Mouse (Mus musculus) forebrain, embryonic 16.5 days (tissue): ENCODE data around the gene Chchd3. TPM values are rescaled to one million over a fixed set of nuclear protein-coding genes. Genes with fewer than 3 reads are reported as not detected.
A peak's percentile ranks its signal among the peaks of the same experiment; 100 is the strongest.

Source experiments
- ATAC-seq: fragments of 200-750 bp; cut with Nextera tagmentation; 2 replicates; pipeline ENCODE4 v1.8.0; 2017; ENCODE audit warnings: mild to moderate bottlenecking, moderate library complexity
- H3K27ac ChIP-seq: fragments of 300-500 bp; sonication (generic); 2 replicates; pipeline ENCODE4 v1.5.1; 2014; ENCODE audit warnings: low read length, control low read depth
- H3K27me3 ChIP-seq: fragments of 300-500 bp; sonication (generic); replicated peaks from 2 replicates; pipeline ENCODE4 v1.6.1; 2014; ENCODE audit warnings: low read length; ENCODE audit not compliant: control insufficient read depth, insufficient read depth
- H3K36me3 ChIP-seq: fragments of 300-500 bp; sonication (generic); 2 replicates; pipeline ENCODE4 v1.6.1; 2014; ENCODE audit not compliant: control insufficient read depth, insufficient read depth
- H3K4me1 ChIP-seq: fragments of 300-500 bp; sonication (generic); replicated peaks from 2 replicates; pipeline ENCODE4 v1.6.1; 2014; ENCODE audit warnings: low read length; ENCODE audit not compliant: control insufficient read depth, insufficient read depth
- H3K4me2 ChIP-seq: fragments of 300-500 bp; sonication (generic); 2 replicates; pipeline ENCODE4 v1.6.1; 2014; ENCODE audit warnings: mild to moderate bottlenecking, low read length, control low read depth
- H3K4me3 ChIP-seq: fragments of 300-500 bp; sonication (generic); replicated peaks from 2 replicates; pipeline ENCODE4 v1.5.1; 2014; ENCODE audit warnings: mild to moderate bottlenecking, low read length, control low read depth
- H3K9ac ChIP-seq: fragments of 300-500 bp; sonication (generic); replicated peaks from 2 replicates; pipeline ENCODE4 v1.6.1; 2014; ENCODE audit warnings: low read depth, low read length, control low read depth
- H3K9me3 ChIP-seq: fragments of 300-500 bp; sonication (generic); 2 replicates; pipeline ENCODE4 v1.6.1; 2016; ENCODE audit warnings: low read length; ENCODE audit not compliant: control insufficient read depth
- WGBS: fragments of 180-500 bp; shearing (Covaris S2); extraction: QIAGEN DNeasy Blood & Tissue Kit; methylation state at CpG from one replicate; pipeline ENCODE4 v1.1.7; 2014; 5-methylcytosine and 5-hydroxymethylcytosine counted together
- polyA plus RNA-seq: library from polyadenylated mRNA; unstranded; fragments of >200 nt; fragmentation: Nextera tagmentation; extraction: Ambion mirVana; gene quantifications from 2 replicates; pipeline ENCODE4 v1.2.1, GENCODE M21; 2015

Gene Chchd3
- polyA plus RNA-seq, 1 experiment from 2014 or later: 121 TPM

DNA sequence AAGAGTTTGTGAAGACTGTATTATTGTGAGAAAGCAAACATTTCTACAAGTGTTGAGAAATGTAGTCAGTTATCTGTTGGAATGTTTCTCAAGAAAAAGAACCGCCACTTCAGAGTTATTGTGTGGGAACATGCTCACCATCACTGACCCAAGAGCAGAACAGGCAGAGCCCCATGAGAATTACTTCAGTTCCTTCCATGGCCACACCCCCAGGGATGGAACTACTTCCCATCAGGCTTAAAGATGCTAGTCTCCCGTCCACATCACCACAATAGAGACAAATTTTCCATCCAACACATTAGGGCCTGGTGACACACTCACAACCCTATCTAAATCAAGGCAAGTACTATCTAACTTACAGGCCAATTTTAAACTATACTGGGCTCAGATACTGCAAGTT is 28.4 kb downstream of the Chchd3 start:
- no peak for ATAC-seq
- H3K4me2 ChIP-seq: no peak overlapping the region
- H3K9me3 ChIP-seq: no peaks in the 10 kb centered on the region
- H3K4me3 ChIP-seq: no peak overlapping the region
- H3K27ac ChIP-seq: no peak overlapping the region
- H3K27me3 ChIP-seq: no peaks in the 10 kb centered on the region
- WGBS: 91% methylated on average over 2 of the region's 2 CpGs
- no peaks in the 10 kb centered on the region for H3K4me1 ChIP-seq
- H3K9ac ChIP-seq: no peak overlapping the region
- no peaks in the 10 kb centered on the region for H3K36me3 ChIP-seq

DNA sequence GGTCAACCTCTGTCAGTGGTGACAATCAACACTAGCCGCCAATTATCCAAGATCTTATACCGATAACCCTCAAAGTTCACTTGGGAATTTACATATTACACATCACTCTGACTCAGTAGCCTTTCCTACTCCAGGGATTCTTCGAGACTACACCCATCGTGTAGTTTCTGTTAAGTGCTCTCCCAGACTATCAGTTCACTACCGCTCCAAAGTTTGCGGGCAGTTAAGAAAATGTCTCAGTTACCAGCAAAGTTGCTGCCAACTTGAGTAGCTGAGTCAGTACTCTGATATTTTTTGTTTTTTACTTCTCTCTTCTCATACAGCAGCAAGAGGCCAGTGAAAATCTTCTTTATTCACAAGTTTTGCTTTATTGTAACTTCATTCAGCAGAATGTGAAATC is 31.8 kb downstream of the Chchd3 start:
- 95% methylated on average over 6 of the region's 6 CpGs for WGBS
- no peaks in the 10 kb centered on the region for H3K27me3 ChIP-seq

DNA sequence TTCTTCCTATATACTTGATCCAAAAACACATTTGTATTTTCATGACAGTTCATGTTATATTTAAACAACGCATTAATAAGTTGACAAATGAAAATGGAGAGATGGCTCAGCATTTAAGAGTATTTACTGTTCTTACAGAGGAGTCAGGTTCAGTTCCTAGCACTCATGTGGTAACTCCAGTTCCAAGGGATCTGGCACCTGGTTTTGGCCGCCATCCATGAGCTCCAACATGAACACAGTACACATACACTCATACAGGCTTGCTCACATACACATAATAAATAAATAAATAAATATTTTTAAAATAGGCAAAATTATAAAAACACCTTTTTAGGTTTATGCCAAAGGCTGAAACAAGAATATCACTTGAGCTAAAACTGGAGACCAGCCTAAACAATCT is 35.0 kb downstream of the Chchd3 start:
- no peak for ATAC-seq
- Histone ChIP-seq H3K4me2 (no peak overlapping the region), H3K27me3 (no peaks in the 10 kb centered on the region), H3K4me1 (no peaks in the 10 kb centered on the region), H3K36me3 (no peaks in the 10 kb centered on the region), H3K4me3 (no peak overlapping the region), H3K27ac (no peak overlapping the region), H3K9ac (no peak overlapping the region), H3K9me3 (no peaks in the 10 kb centered on the region)
- WGBS: 98% methylated on average over 2 of the region's 2 CpGs

More for the DNA sequence above, 31.8 kb downstream of the Chchd3 start:
- ATAC-seq: no peak
- Histone ChIP-seq H3K9me3 (no peaks in the 10 kb centered on the region), H3K4me2 (no peak overlapping the region), H3K4me3 (no peak overlapping the region), H3K36me3 (no peaks in the 10 kb centered on the region), H3K9ac (no peak overlapping the region), H3K4me1 (no peaks in the 10 kb centered on the region), H3K27ac (no peak overlapping the region)

DNA sequence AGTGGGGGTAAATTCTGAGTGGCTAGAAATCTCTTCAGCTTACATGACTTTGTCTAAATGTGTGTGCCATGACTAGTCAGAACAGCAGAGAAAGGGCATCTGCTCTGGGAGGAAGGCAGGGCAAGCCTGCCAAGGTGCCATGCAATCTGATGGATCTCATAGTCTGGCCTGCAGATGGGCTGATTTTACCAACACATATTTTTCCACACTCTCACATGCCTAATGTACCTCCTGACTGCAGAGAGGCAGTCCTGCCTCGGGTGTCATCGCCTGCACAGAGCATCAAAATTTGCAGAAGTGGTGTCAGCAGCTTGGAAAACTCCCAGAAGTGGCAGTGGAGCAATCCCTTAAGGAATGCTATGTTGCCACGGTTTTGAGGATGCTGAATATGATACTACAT is 55.5 kb downstream of the Chchd3 start:
- Histone ChIP-seq H3K4me2 (no peak overlapping the region), H3K36me3 (no peaks in the 10 kb centered on the region), H3K27me3 (no peaks in the 10 kb centered on the region), H3K9me3 (no peaks in the 10 kb centered on the region), H3K4me1 (peaks cover 11% of the 10 kb centered on the region; the same call in 1 of the 2 replicates), H3K27ac (peak overlapping the region; percentile 50; the same call in 1 of the 2 replicates), H3K4me3 (no peak overlapping the region), H3K9ac (no peak overlapping the region)
- ATAC-seq: peak; percentile 76
- 68% methylated on average over 3 of the region's 3 CpGs for WGBS

DNA sequence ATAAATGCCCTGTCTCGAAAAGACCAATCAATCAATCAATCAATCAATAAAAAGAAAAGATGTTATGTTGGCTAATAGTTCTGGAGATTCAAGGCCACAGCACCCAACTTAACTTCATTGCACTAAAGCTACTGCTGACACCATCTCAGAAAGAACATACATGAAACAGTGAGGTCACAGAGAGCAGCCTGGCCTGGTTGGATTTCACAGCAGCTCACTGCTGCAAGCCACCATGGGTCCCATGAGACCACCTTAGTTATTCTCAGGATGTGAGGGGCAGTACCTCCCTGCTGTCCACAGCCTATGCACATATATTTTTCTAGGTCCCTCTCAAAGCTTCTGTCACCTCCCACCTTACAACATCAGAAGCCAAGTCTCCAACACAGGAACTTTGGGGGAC is 57.1 kb downstream of the Chchd3 start:
- no peak overlapping the region for H3K4me3 ChIP-seq
- no peak overlapping the region for H3K27ac ChIP-seq
- 93% methylated on average over 1 of the region's 1 CpGs for WGBS
- no peak overlapping the region for H3K9ac ChIP-seq
- no peak for ATAC-seq
- H3K4me1 ChIP-seq: peaks cover 11% of the 10 kb centered on the region; the same call in 1 of the 2 replicates
- H3K36me3 ChIP-seq: no peaks in the 10 kb centered on the region
- no peaks in the 10 kb centered on the region for H3K9me3 ChIP-seq
- H3K4me2 ChIP-seq: no peak overlapping the region
- H3K27me3 ChIP-seq: no peaks in the 10 kb centered on the region

DNA sequence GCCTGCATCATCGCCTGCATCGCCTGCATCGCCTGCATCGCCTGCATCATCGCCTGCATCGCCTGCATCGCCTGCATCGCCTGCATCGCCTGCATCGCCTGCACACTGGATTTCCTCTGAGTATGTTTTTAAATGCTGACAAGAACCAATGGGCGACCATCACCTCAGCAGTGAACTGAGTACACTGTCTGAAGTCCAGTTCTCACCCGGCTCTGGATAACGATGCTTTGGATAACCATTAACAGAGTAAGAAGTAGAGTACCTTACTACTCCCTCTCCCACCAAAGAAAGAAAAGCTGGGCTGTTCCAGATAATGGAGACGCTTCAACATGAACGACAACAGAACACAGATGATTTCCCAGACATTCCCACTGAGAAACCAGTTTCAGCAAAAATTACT is 58.8 kb downstream of the Chchd3 start:
- 90% methylated on average over 15 of the region's 15 CpGs for WGBS
- Histone ChIP-seq H3K27ac (no peak overlapping the region), H3K4me2 (no peak overlapping the region), H3K36me3 (no peaks in the 10 kb centered on the region), H3K27me3 (no peaks in the 10 kb centered on the region), H3K4me3 (no peak overlapping the region), H3K9me3 (no peaks in the 10 kb centered on the region), H3K4me1 (peaks cover 11% of the 10 kb centered on the region; the same call in 1 of the 2 replicates), H3K9ac (no peak overlapping the region)
- ATAC-seq: no peak

DNA sequence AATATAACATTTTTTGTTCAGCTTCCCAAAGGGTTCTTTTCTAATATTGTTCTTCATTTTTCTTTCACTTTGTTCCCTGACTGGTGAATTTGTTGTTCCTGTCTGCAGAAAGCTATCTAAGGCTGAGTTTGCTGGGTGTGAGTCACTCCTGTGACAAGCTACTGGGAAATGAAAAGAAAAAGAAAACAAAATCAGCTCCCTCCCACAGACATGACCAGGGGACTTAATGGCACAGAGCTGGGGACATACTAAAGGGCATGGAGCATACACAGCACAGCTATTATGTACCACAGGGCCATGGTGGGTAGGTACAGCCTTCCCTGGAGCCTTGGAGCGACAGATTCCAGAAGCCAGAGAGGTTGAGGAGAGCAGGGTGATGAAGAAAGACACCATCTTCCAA is 63.5 kb downstream of the Chchd3 start:
- H3K9ac ChIP-seq: no peak overlapping the region
- H3K4me2 ChIP-seq: no peak overlapping the region
- H3K9me3 ChIP-seq: no peaks in the 10 kb centered on the region
- H3K36me3 ChIP-seq: no peaks in the 10 kb centered on the region
- H3K27ac ChIP-seq: no peak overlapping the region
- H3K4me3 ChIP-seq: no peak overlapping the region
- ATAC-seq: no peak
- H3K27me3 ChIP-seq: no peaks in the 10 kb centered on the region
- H3K4me1 ChIP-seq: 0 out of 2 replicates have a peak, but pooled peaks cover 1% of the 10 kb centered on the region
- WGBS: 74% methylated on average over 1 of the region's 1 CpGs

DNA sequence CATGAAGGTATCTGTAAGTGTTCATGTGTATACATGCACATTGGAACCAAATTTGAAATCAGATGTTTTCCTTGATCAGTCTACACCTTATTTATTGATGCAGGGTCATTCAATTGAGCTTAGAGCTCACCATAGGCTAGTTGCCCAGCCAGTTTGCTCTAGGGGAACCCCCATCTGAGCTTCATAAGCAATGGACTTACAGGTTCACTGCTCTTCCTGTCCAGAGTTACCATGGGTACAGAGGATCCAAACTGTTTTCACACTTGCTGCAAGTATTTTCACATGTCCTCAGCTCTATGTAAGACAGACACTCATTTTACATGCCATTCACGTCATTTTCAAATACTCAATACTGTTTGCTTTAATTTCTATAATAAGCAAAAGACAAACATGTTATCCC is 66.2 kb downstream of the Chchd3 start:
- H3K9ac ChIP-seq: no peak overlapping the region
- no peak overlapping the region for H3K27ac ChIP-seq
- H3K4me1 ChIP-seq: no peaks in the 10 kb centered on the region
- H3K4me3 ChIP-seq: no peak overlapping the region
- H3K4me2 ChIP-seq: no peak overlapping the region
- H3K27me3 ChIP-seq: no peaks in the 10 kb centered on the region
- H3K9me3 ChIP-seq: no peaks in the 10 kb centered on the region
- H3K36me3 ChIP-seq: no peaks in the 10 kb centered on the region
- no peak for ATAC-seq
- WGBS: 92% methylated on average over 1 of the region's 1 CpGs

DNA sequence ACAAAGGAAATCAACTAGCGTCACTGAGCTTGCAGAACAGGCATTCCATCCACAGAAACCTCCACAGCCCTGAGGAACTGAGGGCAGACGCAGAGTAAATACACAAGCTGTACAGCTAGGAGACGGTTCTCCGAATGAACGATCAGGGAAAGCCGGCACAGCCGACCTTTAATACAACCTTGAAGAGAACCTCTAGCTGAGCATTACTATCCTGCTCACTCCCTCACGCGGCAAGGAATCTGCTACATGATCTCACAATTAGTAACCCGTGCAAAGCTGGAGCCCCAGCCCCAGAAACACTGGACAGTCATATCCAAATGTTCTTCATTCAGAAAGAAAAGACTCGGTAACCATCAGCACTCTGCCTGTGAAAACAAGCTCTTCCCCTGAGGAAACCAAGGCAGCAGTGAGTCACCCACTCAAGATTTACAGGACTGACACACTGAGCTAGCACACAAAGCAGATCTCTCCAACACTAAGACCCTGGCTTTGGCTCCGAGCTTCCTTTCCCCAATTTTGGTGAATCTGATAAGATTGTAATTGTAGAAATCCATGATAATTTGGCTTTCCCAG is 69.9 kb downstream of the Chchd3 start:
- Histone ChIP-seq H3K9me3 (no peaks in the 10 kb centered on the region), H3K4me1 (no peaks in the 10 kb centered on the region), H3K9ac (no peak overlapping the region), H3K4me3 (no peak overlapping the region), H3K27ac (no peak overlapping the region), H3K36me3 (no peaks in the 10 kb centered on the region), H3K4me2 (no peak overlapping the region), H3K27me3 (no peaks in the 10 kb centered on the region)
- no peak for ATAC-seq
- WGBS: 81% methylated on average over 12 of the region's 12 CpGs

DNA sequence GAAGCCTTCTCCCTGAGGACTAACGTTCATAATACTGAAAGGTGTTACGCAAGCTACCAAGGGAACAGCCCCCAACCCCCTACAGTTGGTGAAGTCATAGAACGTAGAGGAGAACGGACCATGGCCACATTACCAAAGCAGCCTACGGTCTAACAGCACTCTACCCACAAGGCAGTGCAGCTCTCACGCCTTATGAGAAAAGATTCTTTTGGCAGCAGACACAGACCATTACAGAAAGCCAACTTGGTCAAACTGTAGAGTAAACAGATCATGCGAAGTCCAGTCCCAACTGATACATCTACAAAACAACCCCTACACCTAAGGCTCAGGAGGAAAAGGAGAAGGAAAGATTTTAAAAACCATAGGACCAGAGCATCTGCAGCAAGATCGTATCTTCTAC is 71.5 kb downstream of the Chchd3 start:
- no peak overlapping the region for H3K4me3 ChIP-seq
- 0 out of 2 replicates have a peak, but pooled peaks cover 2% of the 10 kb centered on the region for H3K4me1 ChIP-seq
- no peak for ATAC-seq
- no peaks in the 10 kb centered on the region for H3K36me3 ChIP-seq
- H3K9me3 ChIP-seq: no peaks in the 10 kb centered on the region
- no peaks in the 10 kb centered on the region for H3K27me3 ChIP-seq
- no peak overlapping the region for H3K9ac ChIP-seq
- no peak overlapping the region for H3K4me2 ChIP-seq
- 97% methylated on average over 8 of the region's 8 CpGs for WGBS
- H3K27ac ChIP-seq: no peak overlapping the region
